ENCODE assay signal across 15 mouse cellular contexts in the genomic region with DNA sequence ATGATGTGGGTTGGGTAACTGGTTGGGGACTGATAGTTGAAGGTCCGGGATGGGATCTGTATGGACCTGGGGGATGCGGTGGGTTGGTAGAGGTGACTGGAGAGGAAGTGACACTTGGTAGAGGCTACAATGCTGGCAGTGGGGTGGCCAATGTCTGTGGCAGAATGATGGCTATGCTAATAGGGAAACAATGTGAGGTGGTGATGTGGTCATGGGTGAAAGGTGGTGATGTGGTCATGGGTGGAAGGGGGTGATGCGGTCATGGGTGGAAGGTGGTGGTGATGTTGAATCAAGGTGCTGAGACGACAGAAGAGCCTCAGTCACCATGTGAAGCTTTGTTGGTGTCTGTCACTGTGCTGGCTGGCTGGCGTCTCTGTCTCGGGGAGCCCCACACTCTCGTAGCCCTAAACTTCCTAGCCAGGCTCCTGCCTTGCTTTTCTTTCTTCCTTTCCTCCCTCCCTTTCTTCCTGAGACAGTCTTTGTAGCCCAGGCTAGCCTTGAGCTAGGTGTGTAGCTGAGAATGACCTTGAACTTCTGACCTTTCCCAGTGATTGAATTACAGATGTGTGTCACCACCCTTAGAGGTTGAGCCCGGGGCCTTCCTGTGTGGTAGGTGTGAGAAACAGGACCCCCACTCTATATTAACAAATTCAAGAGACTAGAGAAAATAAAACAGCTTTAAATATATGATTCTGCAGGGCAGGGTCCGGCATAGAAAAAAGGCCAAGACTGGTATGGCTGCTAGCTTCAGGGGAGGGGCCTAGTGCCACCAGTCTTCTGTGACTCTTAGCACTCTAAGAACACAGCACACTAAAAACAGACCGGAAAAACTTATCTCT. TPM values are rescaled to one million over a fixed set of nuclear protein-coding genes. Genes with fewer than 3 reads are reported as not detected.
A peak's percentile ranks its signal among the peaks of the same experiment; 100 is the strongest.
DNase-seq lines count a peak whose midpoint lies in the region; ATAC-seq and TF ChIP-seq lines count a peak whose summit lies in the region.
"Had no signal": no experiment of that assay in that cellular context is flagged by ENCODE, and none has a peak within 500 bp of the region (broad histone marks: within the 10 kb centered on the region; RNA-seq: fewer than 3 reads in every experiment).

No protein-coding gene starts in this region.

- TF ChIP-seq EP300 in CH12.LX (IDR thresholded peaks at IDR 0.05; ENCODE audit: low read length), result peak; percentile 17; the same call in 1 of the 2 replicates

- H3K4me3 ChIP-seq in CH12.LX (replicated peaks in 1 of 3; ENCODE audit: low read depth in 2 of 3, low read length in 2 of 3, poor library complexity in 1 of 3), result peak overlapping the region; percentile 67 to 91 (median 70)
- H3K4me3 ChIP-seq in spleen, adult 2 months (ENCODE audit: extremely low read depth, insufficient read depth, insufficient read length), result peak overlapping the region; percentile 81
- H3K4me3 ChIP-seq: heart, embryonic 13.5 days; kidney, embryonic 15.5 days; midbrain, embryonic 13.5 days; neural tube, embryonic 13.5 days had no signal

- dilution Hi-C loops in CH12.LX (cut with MboI; ENCODE audit: extremely low pct_ligation_motif_present, extremely low pct_unique_long_range_greater_than_20kb, low sequenced_read_pairs), result no loop called here

- peak; percentile 23 to 34; a peak in 3 of 4 replicates for ATAC-seq in hematopoietic stem cell, adult 5-6 weeks (replicated peaks in 1 of 2; ENCODE audit: insufficient read depth in 1 of 2, low FRiP score in 2 of 2, low TSS enrichment in 1 of 2, low read depth in 1 of 2, poor library complexity in 2 of 2, severe bottlenecking in 2 of 2)
- ATAC-seq: midbrain, embryonic 13.5 days had no signal

- no peaks in the 10 kb centered on the region for H3K27me3 ChIP-seq in CH12.LX (replicated peaks)
- no peaks in the 10 kb centered on the region for H3K27me3 ChIP-seq in spleen, adult 2 months (ENCODE audit: control insufficient read depth, insufficient read depth, low read length)
- H3K27me3 ChIP-seq: heart, embryonic 13.5 days; kidney, embryonic 15.5 days; midbrain, embryonic 13.5 days; neural tube, embryonic 13.5 days had no signal

- H3K9me3 ChIP-seq in CH12.LX (replicated peaks; ENCODE audit: low read length), result no peaks in the 10 kb centered on the region
- H3K9me3 ChIP-seq: heart, embryonic 13.5 days; kidney, embryonic 15.5 days; midbrain, embryonic 13.5 days; neural tube, embryonic 13.5 days had no signal

- DNase-seq in right cerebral cortex, postnatal 10 days (ENCODE audit: low spot score in 2 of 2), result peak; percentile 15 to 20
- DNase-seq in right cerebral cortex, adult 2 months (ENCODE audit: low spot score in 2 of 2), result no peak
- DNase-seq in CH12.LX (ENCODE audit: extremely low read depth), result peak; percentile 74
- DNase-seq in spleen, adult 2 months (ENCODE audit: low read depth in 1 of 2, low spot score in 2 of 2), result peak; percentile 66 to 87
- DNase-seq in kidney, postnatal 14 days, result no peak
- DNase-seq in urinary bladder, postnatal 14 days (ENCODE audit: low spot score), result no peak
- DNase-seq in embryo, embryonic 10 days (ENCODE audit: low spot score), result no peak
- DNase-seq: embryo, embryonic 11 days; right cerebral cortex, postnatal 14 days had no signal

- peak overlapping the region; percentile 56 for H3K9ac ChIP-seq in CH12.LX (ENCODE audit: insufficient read depth, low read depth)
- H3K9ac ChIP-seq: heart, embryonic 13.5 days; hindbrain, embryonic 14.5 days; kidney, embryonic 15.5 days; midbrain, embryonic 13.5 days; neural tube, embryonic 13.5 days had no signal

- TF ChIP-seq RAD21 in CH12.LX (IDR thresholded peaks at IDR 0.05; ENCODE audit: low read depth, low read length), result no peak

- TF ChIP-seq POLR2A in CH12.LX (IDR thresholded peaks at IDR 0.05; ENCODE audit: low read depth, low read length), result no peak
- TF ChIP-seq POLR2A in spleen, adult 2 months (IDR thresholded peaks at IDR 0.05; ENCODE audit: low read depth, low read length), result peak; percentile 63

- peaks cover 64% of the 10 kb centered on the region for H3K79me2 ChIP-seq in CH12.LX (replicated peaks; ENCODE audit: control insufficient read depth, extremely low read depth, insufficient read depth, poor library complexity, severe bottlenecking)

- H3K36me3 ChIP-seq in CH12.LX (replicated peaks in 1 of 2; ENCODE audit: control insufficient read depth in 1 of 2, insufficient read depth in 1 of 2, low read length in 1 of 2), result peaks cover 12 to 27% of the 10 kb centered on the region in 2 experiments
- peaks cover 29% of the 10 kb centered on the region for H3K36me3 ChIP-seq in spleen, adult 2 months (ENCODE audit: control insufficient read depth, insufficient read depth, low read length)

- peak overlapping the region; percentile 88 for H3K4me2 ChIP-seq in CH12.LX (ENCODE audit: insufficient read depth, low read depth, poor library complexity, severe bottlenecking)
- H3K4me2 ChIP-seq: heart, embryonic 13.5 days; hindbrain, embryonic 14.5 days; kidney, embryonic 15.5 days; midbrain, embryonic 13.5 days; neural tube, embryonic 13.5 days had no signal

- peaks cover 27 to 57% of the 10 kb centered on the region in 2 experiments for H3K4me1 ChIP-seq in CH12.LX (ENCODE audit: control insufficient read depth in 1 of 2, insufficient read depth in 2 of 2)
- H3K4me1 ChIP-seq in spleen, adult 2 months (ENCODE audit: control insufficient read depth, insufficient read depth, insufficient read length), result peaks cover 25% of the 10 kb centered on the region; the same call in 1 of the 2 replicates

- in situ Hi-C loops in CH12.LX (cut with MboI; ENCODE audit: low pct_ligation_motif_present, low pct_unique_long_range_greater_than_20kb, low sequenced_read_pairs), result no loop called here

- H3K27ac ChIP-seq in CH12.LX (ENCODE audit: insufficient read depth, low read depth), result peak overlapping the region; percentile 93
- H3K27ac ChIP-seq in spleen, adult 2 months (ENCODE audit: insufficient read depth, low read length), result peak overlapping the region; percentile 99
- H3K27ac ChIP-seq: heart, embryonic 13.5 days; hindbrain, embryonic 14.5 days; kidney, embryonic 15.5 days; midbrain, embryonic 13.5 days; neural tube, embryonic 13.5 days had no signal

- no peak for TF ChIP-seq CTCF in CH12.LX (conservative IDR thresholded peaks at IDR 0.05 in 1 of 2, IDR thresholded peaks at IDR 0.05 in 1 of 2; ENCODE audit: low read depth in 2 of 2, low read length in 2 of 2)
- TF ChIP-seq CTCF in spleen, adult 2 months (IDR thresholded peaks at IDR 0.05; ENCODE audit: extremely low read depth, insufficient read depth, insufficient read length, insufficient replicate concordance), result no peak

- 24% methylated on average over 10 of the region's 10 CpGs for WGBS in spleen, adult 2 months

TF ChIP-seq in CH12.LX, 34 proteins besides CTCF, POLR2A, EP300 and RAD21 (continues in another document):
- no peak for TF ChIP-seq USF2 (conservative IDR thresholded peaks at IDR 0.05; ENCODE audit: low read depth, low read length)
- TF ChIP-seq ZMIZ1 (IDR thresholded peaks at IDR 0.05; ENCODE audit: low read depth, low read length), result no peak
- no peak; the same call in 1 of the 2 replicates for TF ChIP-seq TCF12 (IDR thresholded peaks at IDR 0.05; ENCODE audit: low read depth, low read length)
- 0 out of 2 replicates have a peak, but pooled peaks have one; percentile 38 for TF ChIP-seq KAT2A (IDR thresholded peaks at IDR 0.05; ENCODE audit: insufficient replicate concordance, low read length)
- TF ChIP-seq RCOR1 (conservative IDR thresholded peaks at IDR 0.05; ENCODE audit: low read depth, low read length), result peak; percentile 46; the same call in 1 of the 2 replicates
- no peak; the same call in 1 of the 2 replicates for TF ChIP-seq HCFC1 (IDR thresholded peaks at IDR 0.05; ENCODE audit: low read depth, low read length)
- no peak for TF ChIP-seq E2F4 (IDR thresholded peaks at IDR 0.05; ENCODE audit: insufficient replicate concordance, low read depth, low read length)
- no peak for TF ChIP-seq MAFK (IDR thresholded peaks at IDR 0.05; ENCODE audit: insufficient replicate concordance, low read length)
- TF ChIP-seq BHLHE40 (IDR thresholded peaks at IDR 0.05; ENCODE audit: low read depth, low read length), result peak; percentile 31
- no peak for TF ChIP-seq JUND (conservative IDR thresholded peaks at IDR 0.05; ENCODE audit: low read depth, low read length)
- no peak; the same call in 1 of the 2 replicates for TF ChIP-seq JUN (IDR thresholded peaks at IDR 0.05; ENCODE audit: insufficient read depth, low read depth, low read length)
- no peak for TF ChIP-seq ZKSCAN1 (IDR thresholded peaks at IDR 0.05; ENCODE audit: borderline replicate concordance, low read depth, low read length)
- no peak for TF ChIP-seq SIN3A (IDR thresholded peaks at IDR 0.05; ENCODE audit: low read length)
- TF ChIP-seq UBTF (IDR thresholded peaks at IDR 0.05; ENCODE audit: low read depth, low read length), result no peak
- 0 out of 2 replicates have a peak, but pooled peaks have one; percentile 37 for TF ChIP-seq TBP (conservative IDR thresholded peaks at IDR 0.05; ENCODE audit: low read depth, low read length)

RNA-seq across cellular contexts. Expression of gene Trex1, which starts 7.7 kb away (rescaled TPM):
- total RNA-seq in CH12.LX (2012; rRNA removed) (20.8 and 31.5 TPM in 2 replicates), CH12.LX (2014; rRNA removed) (20.1 and 21.1 TPM in 2 replicates)
- polyA plus RNA-seq in CH12.LX (2012; ENCODE audit: insufficient read length, low read depth), result 15.8 and 22.9 TPM in 2 replicates
- total RNA-seq in hematopoietic stem cell, adult 5-6 weeks (2017), result 5.9 and 13.9 TPM in 2 replicates
- polyA plus RNA-seq in spleen, adult 2 months (2012; rRNA removed), result 137 and 262 TPM in 2 replicates

RNA-seq across cellular contexts. Expression of gene Shisa5, which starts 13.5 kb away (rescaled TPM):
- total RNA-seq in CH12.LX (2012; rRNA removed) (134 and 153 TPM in 2 replicates), CH12.LX (2014; rRNA removed) (156 and 170 TPM in 2 replicates)
- polyA plus RNA-seq in CH12.LX (2012; ENCODE audit: insufficient read length, low read depth), result 121 and 166 TPM in 2 replicates
- total RNA-seq in hematopoietic stem cell, adult 5-6 weeks (2017), result 416 and 906 TPM in 2 replicates
- polyA plus RNA-seq in spleen, adult 2 months (2012; rRNA removed), result 4,319 and 4,795 TPM in 2 replicates

RNA-seq across cellular contexts. Expression of gene Atrip, which starts 22.1 kb away (rescaled TPM):
- total RNA-seq in CH12.LX (2012; rRNA removed), result 18.0 and 19.3 TPM in 2 replicates
- total RNA-seq in CH12.LX (2014; rRNA removed), result 16.2 and 17.6 TPM in 2 replicates
- 21.3 and 24.1 TPM in 2 replicates for polyA plus RNA-seq in CH12.LX (2012; ENCODE audit: insufficient read length, low read depth)
- 20.9 and 25.5 TPM in 2 replicates for total RNA-seq in hematopoietic stem cell, adult 5-6 weeks (2017)
- polyA plus RNA-seq in spleen, adult 2 months (2012; rRNA removed), result 16.2 and 17.0 TPM in 2 replicates

RNA-seq across cellular contexts. Expression of gene Ccdc51, which starts 30.4 kb away (rescaled TPM):
- total RNA-seq in CH12.LX (2012; rRNA removed), result 18.2 TPM in 2 replicates
- total RNA-seq in CH12.LX (2014; rRNA removed), result 15.9 and 16.2 TPM in 2 replicates
- 7.6 and 8.6 TPM in 2 replicates for polyA plus RNA-seq in CH12.LX (2012; ENCODE audit: insufficient read length, low read depth)
- total RNA-seq in hematopoietic stem cell, adult 5-6 weeks (2017), result 13.3 and 17.6 TPM in 2 replicates
- 5.1 and 5.2 TPM in 2 replicates for polyA plus RNA-seq in spleen, adult 2 months (2012; rRNA removed)

RNA-seq across cellular contexts. Expression of gene Tma7, which starts 30.5 kb away (rescaled TPM):
- total RNA-seq in CH12.LX (2012; rRNA removed), result 255 and 369 TPM in 2 replicates
- 336 and 356 TPM in 2 replicates for total RNA-seq in CH12.LX (2014; rRNA removed)
- polyA plus RNA-seq in CH12.LX (2012; ENCODE audit: insufficient read length, low read depth), result 494 and 529 TPM in 2 replicates
- total RNA-seq in hematopoietic stem cell, adult 5-6 weeks (2017), result 60.9 and 142 TPM in 2 replicates
- polyA plus RNA-seq in spleen, adult 2 months (2012; rRNA removed), result 10.2 and 16.4 TPM in 2 replicates

Comparison
In these comparisons a context has a peak if more than half of its experiments do, and no peak if none do; other contexts are left out.
1. DNase-seq: peak in right cerebral cortex, postnatal 10 days (2 of 2), CH12.LX (single experiment) and spleen, adult 2 months (2 of 2); none in right cerebral cortex, adult 2 months (0 of 2), kidney, postnatal 14 days (single experiment), urinary bladder, postnatal 14 days (single experiment) and embryo, embryonic 10 days (single experiment).